Mouse (Mus musculus): ENCODE data around the gene Megf11.

The Megf11 gene

GRCm38 (mm10) chr9:64612121-64612983 is 226.9 kb downstream of the Megf11 start:
- peak; percentile 39 for DNase-seq

DNA sequence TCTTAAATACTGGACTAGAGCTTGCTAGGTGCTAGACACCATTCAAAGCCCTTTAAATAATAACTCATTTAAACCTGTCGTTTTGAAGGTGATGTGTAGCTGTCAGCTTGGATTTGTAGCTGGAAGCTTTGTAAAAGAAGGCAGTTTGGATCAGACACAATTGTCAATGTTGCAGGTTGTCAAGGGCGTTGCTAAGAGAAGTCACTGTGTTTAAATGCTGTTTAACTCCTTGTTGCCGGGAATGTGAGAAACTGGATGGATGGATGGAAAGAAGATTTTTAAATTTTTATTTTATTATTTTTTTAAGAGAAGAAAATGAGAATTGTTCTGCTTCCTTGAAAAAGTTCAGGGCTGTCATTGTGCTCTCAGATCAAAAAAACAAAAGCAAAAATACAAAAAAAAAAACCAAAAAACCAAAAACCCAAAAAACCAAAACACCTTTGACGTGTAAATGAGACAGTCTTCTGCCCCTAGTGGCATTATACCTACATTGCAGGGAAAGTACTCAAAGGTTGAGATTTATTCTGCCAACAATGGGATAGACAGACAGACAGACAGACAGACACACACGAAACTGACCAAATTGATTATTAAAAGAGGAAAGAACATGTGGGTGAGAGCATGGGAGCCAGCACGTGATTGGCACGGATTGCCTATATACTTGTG is 227.7 kb downstream of the Megf11 start:
- DNase-seq, result no peak

- no peak for DNase-seq
Measured at GRCm38 (mm10) chr9:64617413-64617812, 232.0 kb downstream of the Megf11 start.

DNA sequence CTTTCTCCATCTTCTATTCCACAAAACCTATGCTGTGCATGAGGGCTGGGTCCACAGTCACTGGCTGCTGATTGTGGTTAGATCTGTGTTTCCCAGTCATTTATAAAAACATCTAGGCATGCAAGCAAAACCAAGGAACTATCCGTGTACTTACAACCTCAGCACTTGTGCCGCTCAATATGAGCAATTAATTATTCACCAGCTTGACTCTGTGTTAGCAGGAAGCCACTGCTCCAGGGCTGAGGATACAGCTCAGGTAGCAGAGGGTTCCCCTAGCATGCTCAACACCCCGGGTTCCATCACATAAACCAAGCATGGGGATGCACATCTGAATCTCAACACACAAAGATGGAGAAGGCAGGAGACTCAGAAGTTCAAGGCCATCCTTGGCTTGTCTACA is 233.0 kb downstream of the Megf11 start:
- DNase-seq, result no peak

- no peak for DNase-seq
Measured at GRCm38 (mm10) chr9:64619440-64619839, 234.0 kb downstream of the Megf11 start.

DNA sequence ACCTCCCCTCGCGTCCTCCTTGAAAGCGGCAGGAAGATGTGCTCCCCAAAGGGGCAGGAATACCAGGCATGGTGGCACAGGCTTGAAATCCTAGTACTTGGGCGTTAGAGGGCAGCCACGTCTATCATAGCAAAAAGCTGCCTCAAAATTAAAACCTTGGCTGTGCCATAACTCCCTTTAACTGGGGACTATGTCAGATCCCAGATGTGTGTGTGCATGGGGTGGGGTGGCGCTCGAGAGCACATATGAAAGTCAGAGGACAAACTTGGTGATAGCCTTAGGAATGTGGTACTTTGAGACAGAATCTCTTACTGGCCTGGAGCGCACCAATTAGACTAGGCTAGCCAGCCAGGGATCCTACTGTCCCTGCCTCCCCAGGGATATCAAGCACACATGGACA is 235.2 kb downstream of the Megf11 start:
- no peak for DNase-seq

GRCm38 (mm10) chr9:64621499-64622296 is 236.3 kb downstream of the Megf11 start:
- no peak for DNase-seq

GRCm38 (mm10) chr9:64623361-64623760 is 237.9 kb downstream of the Megf11 start:
- no peak for DNase-seq

GRCm38 (mm10) chr9:64624536-64624935 is 239.1 kb downstream of the Megf11 start:
- DNase-seq, result peak; percentile 87

GRCm38 (mm10) chr9:64629802-64630201 is 244.4 kb downstream of the Megf11 start:
- DNase-seq, result no peak

GRCm38 (mm10) chr9:64633169-64633568 is 247.7 kb downstream of the Megf11 start:
- DNase-seq, result no peak

GRCm38 (mm10) chr9:64636111-64636510 is 250.7 kb downstream of the Megf11 start:
- DNase-seq, result no peak

GRCm38 (mm10) chr9:64636961-64637360 is 251.5 kb downstream of the Megf11 start:
- no peak for DNase-seq

GRCm38 (mm10) chr9:64638250-64638649 is 252.8 kb downstream of the Megf11 start:
- DNase-seq, result peak; percentile 59

- DNase-seq, result peak; percentile 80
Measured at GRCm38 (mm10) chr9:64639664-64640063, 254.2 kb downstream of the Megf11 start.

- DNase-seq, result no peak
Measured at GRCm38 (mm10) chr9:64644129-64644528, 258.7 kb downstream of the Megf11 start.

DNA sequence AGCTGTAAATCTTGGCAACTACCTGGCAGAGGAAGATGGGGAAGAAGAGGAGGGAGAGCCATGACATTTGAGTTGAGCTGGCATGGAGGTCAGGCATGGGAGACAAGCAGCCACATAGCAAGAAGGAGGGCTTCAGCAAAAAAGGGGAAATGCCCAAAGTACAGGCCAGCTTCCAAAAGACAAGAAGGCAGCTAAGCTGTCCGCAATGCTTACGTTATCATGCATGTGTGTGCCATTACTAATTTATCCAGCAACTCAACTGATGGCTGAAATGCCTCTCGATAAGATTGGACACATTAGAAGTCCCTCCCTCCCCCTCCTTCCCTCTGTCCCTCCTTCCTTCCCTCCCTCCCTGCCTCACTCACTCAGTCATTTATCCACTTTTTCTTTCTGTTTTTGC is 260.0 kb downstream of the Megf11 start:
- no peak for DNase-seq

- DNase-seq, result no peak
Measured at GRCm38 (mm10) chr9:64649393-64649792, 264.0 kb downstream of the Megf11 start.

DNA sequence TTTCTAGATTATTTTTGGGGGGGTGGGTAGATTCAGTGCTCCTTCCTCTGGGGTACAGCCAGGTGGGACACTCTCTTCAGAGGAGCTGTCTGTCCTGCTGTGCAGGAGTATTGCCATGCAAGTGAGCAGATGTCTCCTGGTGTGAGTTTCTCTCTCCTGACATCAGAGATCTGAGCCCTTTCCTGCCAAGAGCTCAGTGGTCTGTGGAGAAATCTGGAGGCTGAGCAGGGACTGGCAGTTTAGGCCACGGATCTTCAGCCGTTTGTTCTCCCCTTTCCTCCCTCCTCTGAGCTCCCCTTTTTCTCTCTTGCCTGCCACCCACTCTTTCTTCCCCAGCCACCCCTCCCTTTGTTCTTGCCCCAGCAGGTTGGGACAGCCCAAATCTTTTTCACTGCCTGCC is 264.5 kb downstream of the Megf11 start:
- no peak for DNase-seq

- no peak for DNase-seq
Measured at GRCm38 (mm10) chr9:64651181-64651580, 265.8 kb downstream of the Megf11 start.

- no peak for DNase-seq
Measured at GRCm38 (mm10) chr9:64651689-64652088, 266.3 kb downstream of the Megf11 start.

- DNase-seq, result no peak
Measured at GRCm38 (mm10) chr9:64652138-64652537, 266.7 kb downstream of the Megf11 start.

- DNase-seq, result no peak
Measured at GRCm38 (mm10) chr9:64652841-64653361, 267.5 kb downstream of the Megf11 start.
